Mouse (Mus musculus) embryo, embryonic 11.5 days (tissue): Measurements from ENCODE around the gene Socs2.

ENCODE experiments used
- DNase-seq: peaks from one replicate; pipeline ENCODE4 v3.0.0-alpha.2; 2012; ENCODE audit warnings: low read depth, low spot score

Gene Socs2

GRCm38 (mm10) chr10:95422681-95423080, 5.7 kb upstream of the Socs2 start:
- no peak for DNase-seq

GRCm38 (mm10) chr10:95420284-95420683, 3.3 kb upstream of the Socs2 start:
- no peak for DNase-seq

- no peak for DNase-seq
These were observed 2.7 kb upstream of the Socs2 start for GRCm38 (mm10) chr10:95419726-95420125.

GRCm38 (mm10) chr10:95418631-95419030, 1.7 kb upstream of the Socs2 start:
- DNase-seq = no peak

- peak; percentile 66 for DNase-seq
These were observed 686 bp upstream of the Socs2 start for GRCm38 (mm10) chr10:95417496-95418236.

GRCm38 (mm10) chr10:95416361-95416684, 657 bp downstream of the Socs2 start:
- no peak for DNase-seq

GRCm38 (mm10) chr10:95415533-95416360, 1.2 kb downstream of the Socs2 start:
- DNase-seq = no peak

- no peak for DNase-seq
These were observed 1.8 kb downstream of the Socs2 start for GRCm38 (mm10) chr10:95415159-95415532.

- DNase-seq = no peak
These were observed 2.4 kb downstream of the Socs2 start for GRCm38 (mm10) chr10:95414316-95415158.

- no peak for DNase-seq
These were observed 5.8 kb downstream of the Socs2 start for GRCm38 (mm10) chr10:95411139-95411538.

GRCm38 (mm10) chr10:95410709-95411108, 6.3 kb downstream of the Socs2 start:
- DNase-seq = no peak

GRCm38 (mm10) chr10:95410209-95410608, 6.8 kb downstream of the Socs2 start:
- no peak for DNase-seq

GRCm38 (mm10) chr10:95409149-95409548, 7.8 kb downstream of the Socs2 start:
- DNase-seq = no peak

GRCm38 (mm10) chr10:95408487-95408886, 8.5 kb downstream of the Socs2 start:
- DNase-seq = no peak

- no peak for DNase-seq
These were observed 9.3 kb downstream of the Socs2 start for GRCm38 (mm10) chr10:95407541-95408160.

- no peak for DNase-seq
These were observed 12.2 kb downstream of the Socs2 start for GRCm38 (mm10) chr10:95404774-95405173.

- no peak for DNase-seq
These were observed 17.2 kb downstream of the Socs2 start for GRCm38 (mm10) chr10:95399689-95400354.

GRCm38 (mm10) chr10:95398489-95398888, 18.5 kb downstream of the Socs2 start:
- no peak for DNase-seq

- no peak for DNase-seq
These were observed 19.7 kb downstream of the Socs2 start for GRCm38 (mm10) chr10:95397191-95397835.

GRCm38 (mm10) chr10:95396356-95396755, 20.6 kb downstream of the Socs2 start:
- no peak for DNase-seq
